Mouse (Mus musculus): Measurements from ENCODE around the gene Sfxn5.

The Sfxn5 gene

GRCm38 (mm10) chr6:85288193-85288857 lies 44.9 kb downstream of the Sfxn5 start:
- no peak for DNase-seq (ENCODE audit: low spot score in 2 of 2)

DNA sequence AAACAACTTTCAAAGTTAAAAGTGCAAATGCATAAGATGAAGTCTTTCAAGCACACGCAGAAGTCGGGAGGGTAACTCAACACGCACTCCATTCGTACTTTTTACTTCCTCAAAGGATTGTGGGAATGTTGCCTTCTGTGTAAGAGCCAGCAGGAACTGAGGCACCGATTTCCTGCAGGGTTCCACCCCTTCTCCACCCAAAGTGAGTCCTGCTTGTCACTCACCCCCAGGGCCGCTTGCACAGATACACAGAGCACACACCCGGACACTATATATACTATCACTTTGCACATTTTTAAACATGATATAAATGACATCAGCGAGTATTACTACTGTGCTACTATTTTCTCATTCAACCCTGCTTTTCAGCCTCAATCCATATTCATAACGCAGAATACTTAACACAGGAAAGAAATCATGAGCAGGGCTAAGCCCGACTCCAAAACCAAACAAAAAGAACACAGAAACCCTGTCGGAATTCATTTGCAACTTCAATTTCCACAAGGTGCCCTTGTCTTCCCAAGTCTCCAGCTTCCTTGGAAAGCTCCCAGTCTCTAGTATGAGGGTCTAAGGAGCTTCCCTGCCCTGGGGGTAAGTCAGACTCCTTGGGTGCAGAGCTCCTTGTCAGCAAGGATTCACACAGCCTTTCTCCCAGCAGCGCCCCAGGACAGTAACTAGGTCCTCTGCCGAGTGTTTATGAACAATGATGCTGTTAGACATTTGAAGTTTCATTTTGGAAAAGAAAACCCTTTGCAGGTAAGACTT lies 46.8 kb downstream of the Sfxn5 start:
- no peak for DNase-seq (ENCODE audit: low spot score in 2 of 2)

DNA sequence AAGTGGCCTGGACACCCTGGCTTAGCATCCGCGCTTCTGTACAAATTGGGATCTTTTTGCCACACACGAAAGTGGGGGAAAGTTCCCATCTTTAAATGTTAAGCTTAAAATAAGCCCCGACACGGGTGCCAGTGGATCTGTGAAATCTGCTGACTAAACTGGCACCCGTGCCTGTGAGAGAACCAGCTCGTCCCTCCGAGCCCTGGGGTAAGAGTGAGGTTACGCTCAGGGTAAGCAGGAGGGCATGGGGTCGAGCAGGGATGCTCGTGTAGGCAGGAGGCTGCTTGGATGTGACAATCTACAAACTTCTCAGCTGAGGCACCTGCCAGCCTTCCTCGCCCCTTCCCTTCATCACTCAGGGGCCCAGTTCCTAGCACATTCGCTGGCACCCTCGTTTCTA lies 52.4 kb downstream of the Sfxn5 start:
- no peak for DNase-seq (ENCODE audit: low spot score in 2 of 2)

DNA sequence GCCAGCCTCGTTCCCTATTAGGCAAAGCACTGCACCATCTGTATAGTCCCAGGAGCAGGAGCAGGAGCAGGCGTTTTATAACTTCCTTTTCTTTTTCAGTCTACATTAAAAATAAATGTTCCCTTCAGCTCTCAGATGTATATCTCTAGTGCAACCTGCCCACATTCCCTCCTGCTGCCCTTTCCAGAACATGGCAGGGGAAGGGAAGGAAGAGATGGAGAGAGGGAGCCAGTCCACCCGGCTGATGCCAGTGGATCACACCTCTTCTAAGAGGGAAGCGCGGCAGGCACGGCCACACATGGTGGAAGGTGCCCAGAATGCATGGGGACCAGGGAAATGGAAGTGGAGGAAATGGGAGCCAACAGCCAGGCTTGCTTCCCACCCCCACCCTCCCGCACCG lies 56.7 kb downstream of the Sfxn5 start:
- no peak for DNase-seq (ENCODE audit: low spot score in 2 of 2)

DNA sequence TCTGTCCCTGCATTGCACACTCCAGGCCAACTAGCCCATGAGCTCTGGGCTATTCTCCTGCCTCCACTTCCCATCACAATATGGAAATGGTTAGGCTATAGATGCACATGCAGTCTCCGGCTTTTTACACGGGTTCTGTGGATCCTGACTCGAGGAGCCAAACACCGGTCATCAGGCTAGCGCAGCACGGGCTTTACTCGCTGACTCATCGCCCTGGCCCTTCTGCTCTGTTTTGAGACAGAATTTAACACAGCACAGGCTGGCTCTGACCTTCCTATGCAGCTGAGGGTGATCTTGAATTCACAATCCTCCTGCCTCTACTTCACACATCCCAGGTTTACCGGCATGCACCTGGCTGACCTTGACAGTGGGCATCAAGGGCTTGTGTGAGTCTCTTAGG lies 60.8 kb downstream of the Sfxn5 start:
- DNase-seq (ENCODE audit: low spot score in 2 of 2): no peak

GRCm38 (mm10) chr6:85266060-85266459 lies 67.2 kb downstream of the Sfxn5 start:
- DNase-seq (ENCODE audit: low spot score in 2 of 2): no peak

GRCm38 (mm10) chr6:85264982-85265518 lies 68.2 kb downstream of the Sfxn5 start:
- DNase-seq (ENCODE audit: low spot score in 2 of 2): no peak

GRCm38 (mm10) chr6:85262865-85263515 lies 70.2 kb downstream of the Sfxn5 start:
- peak in 1 of 2 experiments; percentile 18 for DNase-seq (ENCODE audit: low spot score in 2 of 2)

DNA sequence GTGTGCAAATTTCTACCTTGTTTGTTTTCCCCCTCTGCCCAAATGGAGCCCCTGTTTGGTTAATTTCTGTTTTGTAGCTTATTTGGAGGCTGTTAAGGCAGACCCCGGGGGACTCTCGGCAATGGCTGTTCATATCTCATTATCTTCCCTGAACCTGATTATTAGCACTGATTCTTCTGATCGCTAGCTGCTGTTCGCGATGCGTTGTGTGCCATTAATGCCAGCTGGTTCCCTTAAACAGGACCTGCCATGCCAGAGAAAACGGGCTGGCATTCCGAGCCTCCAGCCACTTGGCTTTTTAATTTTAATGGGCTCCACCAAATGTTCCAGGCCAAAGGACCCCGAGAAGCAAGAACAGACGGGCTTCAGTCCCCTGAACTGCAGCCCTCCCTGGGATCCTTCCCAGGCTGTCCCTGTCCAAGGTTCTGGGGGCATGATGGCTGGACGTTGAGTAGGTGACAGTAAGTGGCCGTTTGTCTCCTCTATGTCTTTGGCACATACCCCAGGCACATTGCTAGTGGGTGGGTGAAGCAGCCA lies 74.1 kb downstream of the Sfxn5 start:
- no peak for DNase-seq (ENCODE audit: low spot score in 2 of 2)

GRCm38 (mm10) chr6:85255578-85255977 lies 77.6 kb downstream of the Sfxn5 start:
- DNase-seq (ENCODE audit: low spot score in 2 of 2): no peak

- DNase-seq (ENCODE audit: low spot score in 2 of 2): no peak
Observed at GRCm38 (mm10) chr6:85253994-85254541, 79.2 kb downstream of the Sfxn5 start.

- no peak for DNase-seq (ENCODE audit: low spot score in 2 of 2)
Observed at GRCm38 (mm10) chr6:85253275-85253674, 79.9 kb downstream of the Sfxn5 start.

GRCm38 (mm10) chr6:85252251-85253058 lies 80.8 kb downstream of the Sfxn5 start:
- no peak for DNase-seq (ENCODE audit: low spot score in 2 of 2)

DNA sequence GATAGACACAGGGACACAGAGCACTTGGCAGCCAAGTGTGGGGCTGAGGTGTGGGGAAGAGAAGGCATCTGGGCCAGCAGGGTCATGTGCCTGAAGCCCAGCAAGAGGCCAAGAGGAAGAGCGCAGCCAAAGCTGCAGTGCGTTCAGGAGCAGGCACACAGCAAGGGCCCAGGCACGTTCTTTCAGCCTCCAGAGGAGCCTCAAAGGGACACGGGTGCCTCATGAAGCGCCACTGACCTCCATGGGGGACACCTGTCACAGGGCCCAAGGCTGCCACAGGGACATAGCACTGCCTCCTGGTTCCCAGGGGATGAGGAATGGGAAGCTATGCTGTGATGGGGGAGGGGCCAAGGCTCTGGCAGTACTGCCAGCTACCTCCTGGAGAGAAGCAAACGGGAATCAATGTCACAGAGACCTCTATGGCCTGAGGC lies 82.4 kb downstream of the Sfxn5 start:
- DNase-seq (ENCODE audit: low spot score in 2 of 2): no peak

DNA sequence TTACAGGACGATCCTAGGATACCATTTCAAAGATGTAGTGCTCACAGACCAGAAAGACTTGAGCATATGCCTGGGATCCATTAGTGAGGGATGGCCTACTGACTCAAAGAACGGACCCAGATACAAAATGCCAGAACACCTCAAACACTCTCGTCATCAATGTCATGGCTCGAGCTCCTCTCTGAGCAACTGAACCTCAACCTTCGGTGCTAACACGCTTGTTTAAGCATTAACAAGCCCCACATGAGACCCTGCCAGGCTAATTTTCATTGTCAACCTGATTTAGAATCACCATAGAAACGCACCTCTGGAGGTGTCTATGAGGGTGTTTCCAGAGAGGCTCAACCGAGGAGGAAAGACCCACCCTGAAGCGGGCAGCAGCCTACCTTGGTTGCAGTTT lies 83.4 kb downstream of the Sfxn5 start:
- no peak for DNase-seq (ENCODE audit: low spot score in 2 of 2)

DNA sequence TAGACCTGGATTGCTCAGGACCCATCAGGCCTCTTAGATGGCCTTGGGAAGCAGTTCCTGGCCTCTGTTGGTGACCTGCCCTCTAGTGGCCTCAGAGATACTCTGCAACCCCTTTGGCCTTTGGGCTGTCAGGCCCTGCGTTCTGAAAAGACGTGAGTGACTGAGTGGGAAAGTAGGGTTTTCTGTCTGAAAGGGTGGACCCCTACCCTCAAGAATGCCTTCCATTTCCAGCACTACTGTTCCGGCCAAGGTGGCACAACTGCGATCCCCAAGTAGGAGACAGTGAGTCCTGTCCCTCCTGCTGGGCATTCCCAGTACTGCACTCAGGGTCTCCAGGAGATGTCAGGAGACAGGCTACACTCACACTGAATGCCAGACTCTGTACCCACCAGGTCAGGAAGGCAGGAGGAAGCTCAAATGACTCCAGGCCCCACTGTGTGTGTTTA lies 94.2 kb downstream of the Sfxn5 start:
- peak; percentile 12 to 15 for DNase-seq (ENCODE audit: low spot score in 2 of 2)

DNA sequence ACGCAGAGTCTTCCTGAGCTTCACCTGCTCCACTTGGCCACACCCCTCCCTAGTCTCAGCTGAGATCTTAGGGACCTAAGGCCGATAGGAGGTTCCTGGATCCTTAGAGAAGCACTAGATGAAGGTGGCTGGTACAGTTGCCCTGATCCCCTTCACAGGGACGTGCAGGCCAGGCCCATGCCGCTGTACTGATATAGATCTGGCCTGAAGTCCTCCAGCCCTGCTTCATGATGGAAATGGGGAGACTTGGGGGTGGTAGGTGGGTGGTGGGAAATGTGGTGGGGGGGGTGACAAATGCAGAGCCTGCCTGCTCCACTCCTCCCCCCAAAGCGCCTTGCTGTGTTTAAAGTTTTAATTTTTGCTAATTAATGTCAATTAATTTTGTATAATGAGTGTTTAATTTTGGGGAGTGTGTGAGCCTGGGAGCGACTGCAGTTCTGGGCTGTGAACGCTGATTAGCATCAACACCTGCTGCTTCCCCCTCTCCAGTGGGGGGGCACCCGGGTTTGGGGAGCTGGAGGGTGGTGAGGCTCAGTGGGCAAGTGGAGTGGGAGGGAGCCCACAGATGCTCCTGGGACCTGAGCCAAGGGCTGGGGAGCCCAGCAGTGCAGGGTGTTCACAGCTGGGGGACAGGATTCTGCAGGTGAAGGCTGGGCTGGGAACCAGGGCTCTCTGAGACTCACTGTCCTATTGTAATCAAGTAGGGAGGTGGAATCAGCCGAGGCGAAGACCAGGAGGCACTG lies 95.5 kb downstream of the Sfxn5 start:
- no peak for DNase-seq (ENCODE audit: low spot score in 2 of 2)

- DNase-seq (ENCODE audit: low spot score in 2 of 2): peak in 1 of 2 experiments; percentile 7
Observed at GRCm38 (mm10) chr6:85237001-85237400, 96.2 kb downstream of the Sfxn5 start.

DNA sequence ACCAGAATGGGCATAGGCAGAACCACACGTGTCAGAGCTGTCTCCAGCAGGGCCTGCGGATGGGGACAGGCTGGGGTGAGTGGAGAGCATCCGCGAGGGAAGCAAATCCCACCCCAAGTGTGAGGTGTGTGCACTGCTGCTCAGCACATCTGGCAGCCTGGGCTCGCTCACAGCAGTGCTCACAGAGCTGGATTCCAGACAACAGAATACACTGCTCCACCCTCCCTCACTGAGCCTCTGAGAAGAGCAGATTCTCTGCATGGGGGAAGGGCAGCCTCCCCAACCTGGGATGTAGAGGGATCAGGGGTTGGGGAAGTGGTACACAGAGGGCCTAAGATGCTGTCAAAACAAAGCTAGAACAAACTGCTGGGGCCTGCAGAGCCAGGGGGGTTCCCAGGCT lies 98.4 kb downstream of the Sfxn5 start:
- no peak for DNase-seq (ENCODE audit: low spot score in 2 of 2)
